Mouse (Mus musculus): ENCODE results near the gene Kpna3. TPM values are rescaled to one million over a fixed set of nuclear protein-coding genes. Genes with fewer than 3 reads are reported as not detected.
"Not testable (repeated sequence)": the region's sequence is repeated elsewhere in the genome, so short reads cannot be mapped to it uniquely, and the experiment has no call there.

Gene Kpna3
- total RNA-seq, 2 experiments from 2014 or later, result 12.7 to 13.4 TPM

DNA sequence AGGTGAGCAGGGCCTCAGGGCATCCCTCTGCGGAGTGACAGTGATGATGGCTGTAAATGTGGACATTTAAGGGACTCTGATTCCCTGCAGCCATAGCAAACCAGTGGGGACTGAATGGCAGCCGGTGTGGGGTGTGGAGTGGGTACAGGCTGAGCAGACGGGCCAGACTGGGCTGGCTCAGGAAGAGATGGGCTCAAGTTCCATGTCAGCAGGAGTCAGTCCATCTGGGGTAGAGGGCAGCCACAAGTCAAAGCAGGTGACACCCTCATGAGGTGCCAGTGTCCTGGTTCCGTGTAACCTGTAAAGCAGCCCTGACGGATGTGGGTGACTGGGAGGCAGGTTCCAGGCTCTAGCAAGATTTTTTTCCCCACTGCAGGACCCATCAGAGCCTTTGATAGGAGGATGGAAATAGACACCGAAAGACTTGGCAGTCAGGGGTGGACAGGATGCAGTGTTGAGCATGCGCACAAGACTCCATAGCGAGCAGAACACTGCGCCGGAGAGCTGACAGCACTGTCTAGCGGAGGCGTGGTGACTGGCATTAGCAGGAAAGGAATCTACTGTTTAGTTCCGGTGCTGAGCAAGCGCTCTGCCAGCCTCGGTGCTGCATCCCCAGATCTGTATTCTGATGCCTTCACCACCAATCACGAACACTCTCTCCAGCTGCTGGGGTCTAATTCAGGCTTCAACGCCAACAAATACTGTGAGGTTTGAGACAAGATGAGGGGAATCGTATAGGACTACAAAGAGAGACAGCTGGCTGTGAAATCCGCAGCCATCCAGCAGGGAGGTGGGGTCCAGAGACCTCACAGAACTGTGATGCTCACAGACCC, 111.8 kb downstream of the Kpna3 start:
- no peak for ATAC-seq (replicated peaks; ENCODE audit: low FRiP score, poor library complexity, severe bottlenecking)

DNA sequence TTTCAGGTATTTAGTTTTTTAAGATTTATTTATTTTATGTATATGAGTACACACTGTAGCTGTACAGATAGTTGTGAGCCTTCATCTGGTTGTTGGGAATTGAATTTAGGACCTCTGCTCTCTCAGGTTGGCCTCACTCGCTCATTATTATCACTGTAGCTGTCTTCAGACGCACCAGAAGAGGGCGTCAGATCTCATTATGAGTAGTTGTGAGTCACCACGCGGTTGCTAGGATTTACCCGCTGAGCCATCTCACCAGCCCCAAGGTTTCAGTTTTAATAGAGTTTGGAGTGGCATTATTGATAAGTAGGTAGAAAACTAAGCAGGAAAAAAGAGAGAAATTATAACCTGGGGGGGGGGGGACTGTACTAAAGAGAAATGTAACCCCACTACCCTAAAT, 112.7 kb downstream of the Kpna3 start:
- ATAC-seq (replicated peaks; ENCODE audit: low FRiP score, poor library complexity, severe bottlenecking), result not testable (repeated sequence)

DNA sequence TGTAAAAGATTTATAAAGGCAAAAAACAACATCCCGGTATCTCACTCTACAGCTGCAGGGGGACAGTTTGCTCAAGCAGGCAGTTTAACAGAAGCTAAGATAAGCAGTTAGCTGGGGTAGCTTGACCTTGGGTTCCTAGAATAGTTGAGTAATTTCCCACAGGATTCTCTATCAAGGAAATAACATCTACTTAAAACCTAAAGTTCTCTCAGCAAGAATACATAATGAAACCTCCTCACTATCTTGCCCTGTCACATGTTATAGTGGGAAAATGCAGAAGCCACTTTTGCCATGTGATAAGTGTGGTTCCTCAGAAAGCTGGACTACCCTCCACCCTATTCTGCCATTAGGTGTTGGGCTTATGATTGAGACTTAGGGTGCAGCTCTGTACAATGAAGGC, 116.9 kb downstream of the Kpna3 start:
- no peak for ATAC-seq (replicated peaks; ENCODE audit: low FRiP score, poor library complexity, severe bottlenecking)

DNA sequence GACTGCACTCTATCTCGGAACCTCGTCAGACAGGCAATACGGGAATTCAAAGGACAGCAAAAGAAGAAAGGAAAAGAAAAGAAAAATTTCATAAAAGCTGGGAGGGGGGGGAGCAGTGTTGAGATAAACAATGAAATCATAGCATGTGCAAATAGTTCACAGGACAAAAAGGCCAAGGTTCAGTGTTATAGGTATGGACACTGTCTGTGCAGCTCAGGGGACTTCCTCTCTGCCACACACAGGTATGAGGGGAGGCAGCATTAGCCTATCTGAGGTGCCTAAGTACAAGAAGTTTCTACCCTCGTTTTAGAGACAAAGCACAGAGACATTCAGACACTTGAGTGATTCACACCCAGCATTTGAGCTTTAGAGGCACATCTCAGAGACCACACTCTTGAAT, 118.5 kb downstream of the Kpna3 start:
- no peak for ATAC-seq (replicated peaks; ENCODE audit: low FRiP score, poor library complexity, severe bottlenecking)

DNA sequence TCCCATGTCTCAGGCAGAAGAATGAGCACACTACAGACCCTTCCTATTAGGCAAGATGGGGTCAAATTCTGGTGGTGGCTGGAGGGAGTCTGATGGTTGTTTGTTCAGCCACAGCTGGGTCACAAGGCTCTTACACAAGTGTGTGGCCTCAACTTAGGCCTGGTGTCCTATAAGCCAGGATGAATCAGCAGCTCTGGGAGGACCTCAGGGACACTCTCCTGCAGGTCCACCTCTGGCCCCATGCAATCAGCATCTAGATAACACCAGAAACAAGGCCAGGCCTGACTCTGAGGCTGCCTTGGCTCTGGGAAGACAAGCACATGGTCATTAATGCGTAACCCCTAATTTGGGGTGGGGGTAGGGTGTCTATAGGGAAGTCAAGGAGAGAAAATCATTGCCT, 118.9 kb downstream of the Kpna3 start:
- no peak for ATAC-seq (replicated peaks; ENCODE audit: low FRiP score, poor library complexity, severe bottlenecking)

DNA sequence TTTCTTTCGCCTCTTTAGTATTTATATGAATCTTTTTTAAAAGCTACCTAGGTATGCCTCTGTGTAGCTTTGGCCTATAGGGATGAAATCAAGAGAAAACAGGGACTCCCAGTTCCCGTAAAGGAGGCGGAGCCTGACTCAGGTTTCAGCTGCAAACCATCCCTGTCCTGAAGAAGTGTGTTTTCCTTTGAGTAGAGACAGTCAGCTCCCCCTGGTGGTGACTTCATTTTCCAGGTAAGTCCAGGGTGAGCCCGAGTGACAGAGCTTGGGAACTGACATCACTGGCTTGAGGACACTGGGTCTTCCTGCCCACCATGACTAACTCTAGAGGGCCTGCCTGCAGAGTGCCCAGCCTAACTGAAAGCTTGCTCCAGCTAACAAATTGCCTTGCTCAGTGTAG, 122.8 kb downstream of the Kpna3 start:
- no peak for ATAC-seq (replicated peaks; ENCODE audit: low FRiP score, poor library complexity, severe bottlenecking)

Other genes starting within 250 kb of the Kpna3 start
- not detected in 2 replicates for gene Sgcg, start 181.4 kb downstream of the Kpna3 start, total RNA-seq (2015; ENCODE audit: low replicate concordance)
- not detected in 2 replicates for gene Sgcg, start 181.4 kb downstream of the Kpna3 start, total RNA-seq (2017; ENCODE audit: low replicate concordance)
- 5.4 and 7.3 TPM in 2 replicates for gene Arl11, start 130.1 kb downstream of the Kpna3 start, total RNA-seq (2015; ENCODE audit: low replicate concordance)
- 2.3 and 2.9 TPM in 2 replicates for gene Arl11, start 130.1 kb downstream of the Kpna3 start, total RNA-seq (2017; ENCODE audit: low replicate concordance)
- gene Ebpl, start 79.4 kb downstream of the Kpna3 start, total RNA-seq (2015; ENCODE audit: low replicate concordance), result 0.19 and 0.42 TPM in 2 replicates
- 0.09 and 1.1 TPM in 2 replicates for gene Ebpl, start 79.4 kb downstream of the Kpna3 start, total RNA-seq (2017; ENCODE audit: low replicate concordance)
- gene Spryd7, start 117.0 kb upstream of the Kpna3 start, total RNA-seq (2015; ENCODE audit: low replicate concordance), result 3.5 TPM in 1 of 2 replicates, not detected in the other
- 0.26 and 0.56 TPM in 2 replicates for gene Spryd7, start 117.0 kb upstream of the Kpna3 start, total RNA-seq (2017; ENCODE audit: low replicate concordance)
- 1.3 and 6.1 TPM in 2 replicates for gene Trim13, start 158.4 kb upstream of the Kpna3 start, total RNA-seq (2015; ENCODE audit: low replicate concordance)
- gene Trim13, start 158.4 kb upstream of the Kpna3 start, total RNA-seq (2017; ENCODE audit: low replicate concordance), result 1.7 and 7.1 TPM in 2 replicates
- not detected in 2 replicates for gene Kcnrg, start 167.6 kb upstream of the Kpna3 start, total RNA-seq (2015; ENCODE audit: low replicate concordance)
- gene Kcnrg, start 167.6 kb upstream of the Kpna3 start, total RNA-seq (2017; ENCODE audit: low replicate concordance), result 0.68 and 0.98 TPM in 2 replicates